Mouse (Mus musculus) liver, embryonic 16.5 days (tissue): Measurements from ENCODE around the gene Myl6. TPM values are rescaled to one million over a fixed set of nuclear protein-coding genes. Genes with fewer than 3 reads are reported as not detected.

Experiments used
- ATAC-seq: fragments of 200-750 bp; cut with Nextera tagmentation; 2 replicates; pipeline ENCODE4 v1.8.0; 2017; ENCODE audit warnings: low read depth, mild to moderate bottlenecking, moderate number of reproducible peaks, moderate library complexity
- H3K27ac ChIP-seq: fragments of 300-500 bp; sonication (generic); 2 replicates; pipeline ENCODE4 v1.5.1; 2014; ENCODE audit warnings: mild to moderate bottlenecking, low read length
- H3K27me3 ChIP-seq: fragments of 300-500 bp; sonication (generic); 2 replicates; pipeline ENCODE4 v1.6.1; 2014; ENCODE audit warnings: low read depth, low read length, mixed read lengths; ENCODE audit not compliant: control insufficient read depth, insufficient read depth
- H3K36me3 ChIP-seq: fragments of 300-500 bp; sonication (generic); 2 replicates; pipeline ENCODE4 v1.6.1; 2014; ENCODE audit warnings: mild to moderate bottlenecking; ENCODE audit not compliant: control insufficient read depth, insufficient read depth
- H3K4me1 ChIP-seq: fragments of 300-500 bp; sonication (generic); 2 replicates; pipeline ENCODE4 v1.6.1; 2014; ENCODE audit warnings: low read depth, low read length, mixed read lengths; ENCODE audit not compliant: control insufficient read depth
- H3K4me2 ChIP-seq: fragments of 300-500 bp; sonication (generic); 2 replicates; pipeline ENCODE4 v1.6.1; 2014; ENCODE audit warnings: low read depth, low read length, mixed read lengths
- H3K4me3 ChIP-seq: fragments of 300-500 bp; sonication (generic); 2 replicates; pipeline ENCODE4 v1.5.1; 2014; ENCODE audit warnings: low read depth, mild to moderate bottlenecking, low read length
- H3K9ac ChIP-seq: fragments of 300-500 bp; sonication (generic); 2 replicates; pipeline ENCODE4 v1.6.1; 2014; ENCODE audit warnings: low read depth, low read length
- H3K9me3 ChIP-seq: fragments of 300-500 bp; sonication (generic); replicated peaks from 2 replicates; pipeline ENCODE4 v1.6.1; 2016; ENCODE audit warnings: low read length; ENCODE audit not compliant: control insufficient read depth
- WGBS: fragments of 180-500 bp; shearing (Covaris S2); extraction: QIAGEN DNeasy Blood & Tissue Kit; methylation state at CpG from one replicate; pipeline ENCODE4 v1.1.7; 2014; ENCODE audit not compliant: insufficient replicate concordance; 5-methylcytosine and 5-hydroxymethylcytosine counted together
- polyA plus RNA-seq: library from polyadenylated mRNA; unstranded; fragments of >200 nt; fragmentation: Nextera tagmentation; extraction: Ambion mirVana; gene quantifications from 2 replicates; pipeline ENCODE4 v1.2.1, GENCODE M21; 2015

Myl6 gene
- polyA plus RNA-seq, 1 experiment from 2014 or later: 448 TPM

GRCm38 (mm10) chr10:128504641-128505370, 10.9 kb upstream of the Myl6 start:
- H3K27ac ChIP-seq: peak overlapping the region; percentile 62
- H3K4me1 ChIP-seq: peaks cover 15% of the 10 kb centered on the region
- H3K9ac ChIP-seq: peak overlapping the region; percentile 22
- H3K27me3 ChIP-seq: no peaks in the 10 kb centered on the region
- H3K4me2 ChIP-seq: peak overlapping the region; percentile 6
- no peaks in the 10 kb centered on the region for H3K9me3 ChIP-seq
- ATAC-seq: peak; percentile 17; the same call in 1 of the 2 replicates
- WGBS: 13% methylated on average over 9 of the region's 9 CpGs
- no peaks in the 10 kb centered on the region for H3K36me3 ChIP-seq
- no peak overlapping the region for H3K4me3 ChIP-seq

GRCm38 (mm10) chr10:128504012-128504411, 10.1 kb upstream of the Myl6 start:
- Histone ChIP-seq H3K9ac (no peak overlapping the region), H3K4me2 (peak overlapping the region; percentile 6; the same call in 1 of the 2 replicates), H3K4me1 (peaks cover 22% of the 10 kb centered on the region), H3K4me3 (no peak overlapping the region), H3K27ac (peak overlapping the region; percentile 62; the same call in 1 of the 2 replicates), H3K27me3 (no peaks in the 10 kb centered on the region), H3K36me3 (no peaks in the 10 kb centered on the region), H3K9me3 (no peaks in the 10 kb centered on the region)
- WGBS: 40% methylated on average over 3 of the region's 3 CpGs
- ATAC-seq: no peak

GRCm38 (mm10) chr10:128503532-128503931, 9.6 kb upstream of the Myl6 start:
- Histone ChIP-seq H3K9me3 (no peaks in the 10 kb centered on the region), H3K4me1 (peaks cover 22% of the 10 kb centered on the region), H3K36me3 (no peaks in the 10 kb centered on the region), H3K27ac (no peak overlapping the region), H3K27me3 (no peaks in the 10 kb centered on the region), H3K4me2 (no peak overlapping the region), H3K9ac (no peak overlapping the region), H3K4me3 (no peak overlapping the region)
- ATAC-seq: no peak
- 77% methylated on average over 8 of the region's 8 CpGs for WGBS

- no peaks in the 10 kb centered on the region for H3K9me3 ChIP-seq
- no peaks in the 10 kb centered on the region for H3K27me3 ChIP-seq
- H3K27ac ChIP-seq: peak overlapping the region; percentile 31; the same call in 1 of the 2 replicates
- no peak overlapping the region for H3K4me3 ChIP-seq
- no peak overlapping the region for H3K9ac ChIP-seq
- H3K4me2 ChIP-seq: no peak overlapping the region
- H3K36me3 ChIP-seq: no peaks in the 10 kb centered on the region
- WGBS: 54% methylated on average over 5 of the region's 5 CpGs
- no peak; the same call in 1 of the 2 replicates for ATAC-seq
- H3K4me1 ChIP-seq: peaks cover 30% of the 10 kb centered on the region
Observed at GRCm38 (mm10) chr10:128502341-128502740, 8.4 kb upstream of the Myl6 start.

- H3K27me3 ChIP-seq: no peaks in the 10 kb centered on the region
- H3K27ac ChIP-seq: peak overlapping the region; percentile 86
- no peaks in the 10 kb centered on the region for H3K9me3 ChIP-seq
- peaks cover 34% of the 10 kb centered on the region for H3K4me1 ChIP-seq
- peak overlapping the region; percentile 74 for H3K9ac ChIP-seq
- ATAC-seq: peak; percentile 12
- H3K36me3 ChIP-seq: no peaks in the 10 kb centered on the region
- peak overlapping the region; percentile 71 for H3K4me3 ChIP-seq
- H3K4me2 ChIP-seq: peak overlapping the region; percentile 90
- WGBS: under 1% methylated on average over 21 of the region's 21 CpGs
Observed at GRCm38 (mm10) chr10:128499116-128499671, 5.2 kb upstream of the Myl6 start.

- Histone ChIP-seq H3K4me3 (peak within 1 kb of the TSS; percentile 71), H3K27ac (peak within 1 kb of the TSS; percentile 86), H3K4me1 (peaks cover 33% of the 10 kb centered on the region), H3K4me2 (peak within 1 kb of the TSS; percentile 90), H3K9ac (peak within 1 kb of the TSS; percentile 74), H3K27me3 (no peaks in the 10 kb centered on the region), H3K36me3 (no peaks in the 10 kb centered on the region), H3K9me3 (no peaks in the 10 kb centered on the region)
- ATAC-seq: peak; percentile 88
- WGBS: under 1% methylated on average over 27 of the region's 27 CpGs
Observed at GRCm38 (mm10) chr10:128498590-128498989, 4.6 kb upstream of the Myl6 start, which contains the start of gene Myl6b. Gene Myl6b (minus strand): TSS chr10:128498685.

GRCm38 (mm10) chr10:128497134-128497737, 3.3 kb upstream of the Myl6 start:
- H3K4me3 ChIP-seq: no peak overlapping the region
- H3K4me2 ChIP-seq: no peak overlapping the region
- 66% methylated on average over 6 of the region's 6 CpGs for WGBS
- ATAC-seq: no peak
- no peak overlapping the region for H3K27ac ChIP-seq
- no peaks in the 10 kb centered on the region for H3K27me3 ChIP-seq
- no peak overlapping the region for H3K9ac ChIP-seq
- no peaks in the 10 kb centered on the region for H3K36me3 ChIP-seq
- no peaks in the 10 kb centered on the region for H3K9me3 ChIP-seq
- H3K4me1 ChIP-seq: peaks cover 40% of the 10 kb centered on the region

GRCm38 (mm10) chr10:128496509-128497077, 2.6 kb upstream of the Myl6 start:
- no peak overlapping the region for H3K27ac ChIP-seq

More at GRCm38 (mm10) chr10:128496509-128497077, 2.6 kb upstream of the Myl6 start:
- Histone ChIP-seq H3K9ac (no peak overlapping the region), H3K4me2 (no peak overlapping the region), H3K9me3 (no peaks in the 10 kb centered on the region), H3K27me3 (no peaks in the 10 kb centered on the region), H3K4me1 (peaks cover 46% of the 10 kb centered on the region), H3K4me3 (no peak overlapping the region), H3K36me3 (peaks cover 2% of the 10 kb centered on the region; the same call in 1 of the 2 replicates)
- ATAC-seq: no peak
- 55% methylated on average over 6 of the region's 6 CpGs for WGBS
